Comparison of ENCODE assay signal across 9 mouse cellular contexts in genomic region chr8:80853208-80853607, GRCm38 (mm10). TPM values are rescaled to one million over a fixed set of nuclear protein-coding genes. Genes with fewer than 3 reads are reported as not detected.
DNase-seq lines count a peak whose midpoint lies in the region; ATAC-seq and TF ChIP-seq lines count a peak whose summit lies in the region.
"Had no signal": no experiment of that assay in that cellular context is flagged by ENCODE, and none has a peak within 500 bp of the region (broad histone marks: within the 10 kb centered on the region; RNA-seq: fewer than 3 reads in every experiment).

No protein-coding gene starts in this region.

- 0 out of 2 replicates have a peak overlapping the region, but pooled peaks have one; percentile 3 for H3K4me3 ChIP-seq in heart, postnatal 0 days (ENCODE audit: low read depth, low read length)
- no peak overlapping the region for H3K4me3 ChIP-seq in thymus, adult 2 months (ENCODE audit: control insufficient read depth, insufficient read depth, low read length)
- H3K4me3 ChIP-seq in intestine, embryonic 16.5 days (ENCODE audit: low read length): peak overlapping the region; percentile 6; the same call in 1 of the 2 replicates
- peak overlapping the region; percentile 18 for H3K4me3 ChIP-seq in stomach, embryonic 16.5 days (replicated peaks; ENCODE audit: low read length)
- H3K4me3 ChIP-seq: erythroblast, embryonic 14.5 days had no signal

- no peaks in the 10 kb centered on the region for H3K9me3 ChIP-seq in heart, postnatal 0 days (replicated peaks; ENCODE audit: control insufficient read depth, low read length)
- H3K9me3 ChIP-seq in intestine, embryonic 16.5 days (ENCODE audit: control insufficient read depth, low read length): no peaks in the 10 kb centered on the region
- H3K9me3 ChIP-seq in stomach, embryonic 16.5 days (replicated peaks; ENCODE audit: control insufficient read depth, low read length): no peaks in the 10 kb centered on the region

- H3K4me1 ChIP-seq in heart, postnatal 0 days (ENCODE audit: control insufficient read depth, insufficient read depth): peaks cover 53% of the 10 kb centered on the region
- H3K4me1 ChIP-seq in thymus, adult 2 months (replicated peaks; ENCODE audit: control insufficient read depth, insufficient read depth, low read length): no peaks in the 10 kb centered on the region
- peaks cover 45% of the 10 kb centered on the region for H3K4me1 ChIP-seq in intestine, embryonic 16.5 days (ENCODE audit: control insufficient read depth, insufficient read depth, low read length)
- H3K4me1 ChIP-seq in stomach, embryonic 16.5 days (ENCODE audit: control insufficient read depth, insufficient read depth, low read length): peaks cover 45% of the 10 kb centered on the region

- no peaks in the 10 kb centered on the region for H3K27me3 ChIP-seq in heart, postnatal 0 days (ENCODE audit: control insufficient read depth, insufficient read depth, low read length)
- no peaks in the 10 kb centered on the region for H3K27me3 ChIP-seq in thymus, adult 2 months (ENCODE audit: control insufficient read depth, insufficient read depth, low read length)
- H3K27me3 ChIP-seq in intestine, embryonic 16.5 days (replicated peaks; ENCODE audit: control insufficient read depth, insufficient read depth, low read length): no peaks in the 10 kb centered on the region
- H3K27me3 ChIP-seq in stomach, embryonic 16.5 days (ENCODE audit: control insufficient read depth, insufficient read depth, low read length): no peaks in the 10 kb centered on the region

- TF ChIP-seq CTCF in heart, postnatal 0 days (IDR thresholded peaks at IDR 0.05; ENCODE audit: low read depth): no peak
- no peak for TF ChIP-seq CTCF in thymus, adult 2 months (IDR thresholded peaks at IDR 0.05; ENCODE audit: borderline replicate concordance, control insufficient read depth, extremely low read depth, insufficient read depth, low read length, poor library complexity)

- no peak for TF ChIP-seq EP300 in heart, postnatal 0 days (IDR thresholded peaks at IDR 0.05; ENCODE audit: low read depth)

- peak overlapping the region; percentile 38 for H3K9ac ChIP-seq in heart, postnatal 0 days (replicated peaks; ENCODE audit: low read depth, low read length)
- H3K9ac ChIP-seq in intestine, embryonic 16.5 days (ENCODE audit: low read depth, low read length): peak overlapping the region; percentile 50
- H3K9ac ChIP-seq in stomach, embryonic 16.5 days (ENCODE audit: low read length): no peak overlapping the region; the same call in 1 of the 2 replicates

- H3K36me3 ChIP-seq in heart, postnatal 0 days (replicated peaks; ENCODE audit: control insufficient read depth, insufficient read depth, low read length): 0 out of 2 replicates have a peak, but pooled peaks cover 2% of the 10 kb centered on the region
- H3K36me3 ChIP-seq in thymus, adult 2 months (ENCODE audit: control insufficient read depth, insufficient read depth, low read length): no peaks in the 10 kb centered on the region
- H3K36me3 ChIP-seq in intestine, embryonic 16.5 days (ENCODE audit: control insufficient read depth, insufficient read depth, low read length): no peaks in the 10 kb centered on the region
- no peaks in the 10 kb centered on the region for H3K36me3 ChIP-seq in stomach, embryonic 16.5 days (ENCODE audit: control insufficient read depth, insufficient read depth, low read length)

- WGBS in heart, postnatal 0 days: 25% methylated on average over 6 of the region's 6 CpGs
- 92% methylated on average over 6 of the region's 6 CpGs for WGBS in thymus, adult 2 months
- 52% methylated on average over 6 of the region's 6 CpGs for WGBS in intestine, embryonic 16.5 days
- WGBS in stomach, embryonic 16.5 days: 52% methylated on average over 6 of the region's 6 CpGs

- DNase-seq in heart, postnatal 0 days (ENCODE audit: low spot score): no peak
- DNase-seq in heart, adult 8-10 months (ENCODE audit: low spot score): no peak
- DNase-seq in thymus, adult 2 months: no peak
- DNase-seq in thymus, postnatal 10 days (ENCODE audit: low spot score in 2 of 2): no peak
- DNase-seq: kidney, adult 18-20 months had no signal

- H3K27ac ChIP-seq in heart, postnatal 0 days (ENCODE audit: low read depth): peak overlapping the region; percentile 76
- H3K27ac ChIP-seq in thymus, adult 2 months (ENCODE audit: control insufficient read depth, insufficient read depth, low read length): peak overlapping the region; percentile 8; the same call in 1 of the 2 replicates
- H3K27ac ChIP-seq in intestine, embryonic 16.5 days (ENCODE audit: low read length): peak overlapping the region; percentile 82
- H3K27ac ChIP-seq in stomach, embryonic 16.5 days (ENCODE audit: low read length): peak overlapping the region; percentile 95

- no peak; the same call in 1 of the 2 replicates for ATAC-seq in heart, postnatal 0 days (ENCODE audit: insufficient read depth, low read depth)
- peak; percentile 85 for ATAC-seq in intestine, embryonic 16.5 days
- peak; percentile 84 for ATAC-seq in stomach, embryonic 16.5 days (ENCODE audit: insufficient read depth, low FRiP score)
- no peak for ATAC-seq in erythroid progenitor cell, adult 5-6 weeks (replicated peaks; ENCODE audit: low FRiP score, poor library complexity, severe bottlenecking)

- peak overlapping the region; percentile 42 for H3K4me2 ChIP-seq in heart, postnatal 0 days (ENCODE audit: low read depth, low read length)
- H3K4me2 ChIP-seq in intestine, embryonic 16.5 days (ENCODE audit: low read depth, low read length): peak overlapping the region; percentile 50
- peak overlapping the region; percentile 46 for H3K4me2 ChIP-seq in stomach, embryonic 16.5 days (ENCODE audit: low read depth, low read length)

- TF ChIP-seq POLR2A in thymus, adult 2 months (IDR thresholded peaks at IDR 0.05; ENCODE audit: control insufficient read depth, extremely low read depth, insufficient read depth, low read length, poor library complexity): no peak

RNA-seq across cellular contexts. Expression of gene Gab1, which starts 27.1 kb away (rescaled TPM):
- total RNA-seq in heart, postnatal 0 days (2014; rRNA removed; ENCODE audit: low replicate concordance): 54.0 and 54.9 TPM in 2 replicates
- polyA plus RNA-seq in heart, postnatal 0 days (2015; fragmentation: Nextera tagmentation; extraction: Ambion mirVana): 18.8 and 19.1 TPM in 2 replicates
- total RNA-seq in heart, adult 8-10 months (2022): 10 to 100 TPM; 33.6 to 43.1 (median 40.6) TPM
- 5.6 and 8.9 TPM in 2 replicates for polyA plus RNA-seq in thymus, adult 2 months (2012; rRNA removed)
- 9.0 and 10.5 TPM in 2 replicates for polyA plus RNA-seq in intestine, embryonic 16.5 days (2015; fragmentation: Nextera tagmentation; extraction: Ambion mirVana)
- 13.6 and 14.6 TPM in 2 replicates for polyA plus RNA-seq in stomach, embryonic 16.5 days (2015; fragmentation: Nextera tagmentation; extraction: Ambion mirVana)
- total RNA-seq in erythroid progenitor cell, adult 5-6 weeks (2015; ENCODE audit: low replicate concordance): 19.3 and 25.2 TPM in 2 replicates
- 5.8 and 13.2 TPM in 2 replicates for total RNA-seq in erythroid progenitor cell, adult 5-6 weeks (2017; ENCODE audit: low replicate concordance)

Comparison
In these comparisons a context has a peak if more than half of its experiments do, and no peak if none do; other contexts are left out.
1. ATAC-seq: peak in intestine, embryonic 16.5 days (single experiment) and stomach, embryonic 16.5 days (single experiment); none in heart, postnatal 0 days (single experiment) and erythroid progenitor cell, adult 5-6 weeks (single experiment).
2. H3K27ac ChIP-seq: peak in every context shown above with its lines; median percentile 95 in stomach, embryonic 16.5 days; 82 in intestine, embryonic 16.5 days; 76 in heart, postnatal 0 days; 8 in thymus, adult 2 months.
3. Peak in every context shown above with its lines, with median percentiles within 50 percentile points of each other: H3K4me2 ChIP-seq.